Mouse (Mus musculus) layer of hippocampus, adult 6 months (tissue): ENCODE data around the gene Irgm1. TPM values are rescaled to one million over a fixed set of nuclear protein-coding genes. Genes with fewer than 3 reads are reported as not detected.

ENCODE experiments used
- long read RNA-seq, 2 experiments: library from polyadenylated mRNA; unstranded; transcript quantifications; one replicate each; pipeline ENCODE4 v2.0.0; 2019 to 2020
- polyA plus RNA-seq: library from polyadenylated mRNA; unstranded; fragments of <200 nt; fragmentation: Nextera tagmentation; gene quantifications from 2 replicates; pipeline ENCODE4 v1.2.3, GENCODE M21; 2021

The Irgm1 gene
- 10.0 and 13.6 TPM in 2 replicates for polyA plus RNA-seq
- long read RNA-seq, experiment 1, transcript Irgm1-202 (2 exons, 2,082 nt): major isoform, 21 of 25 reads
- long read RNA-seq, experiment 1, partial matches to known transcripts: 0 of 25 reads
- long read RNA-seq, experiment 1, other reads (novel, unspliced or antisense): 2 of 25 reads
- long read RNA-seq, experiment 2, transcript Irgm1-202 (2 exons, 2,082 nt): major isoform, 50 of 63 reads
- long read RNA-seq, experiment 2, transcript Irgm1-201 (3 exons, 2,259 nt): minor isoform, 10 of 63 reads
- long read RNA-seq, experiment 2, partial matches to known transcripts: 3 of 63 reads
- long read RNA-seq, experiment 2, other reads (novel, unspliced or antisense): 0 of 63 reads

GRCm38 (mm10) chr11:48871201-48871772 is at the start of gene Irgm1:
Irgm1 (minus strand) TSS chr11:48871683.

GRCm38 (mm10) chr11:48902021-48902420 is 30.5 kb upstream of the Irgm1 start, which contains the start of gene Gm5431:
Gm5431 (minus strand) TSS chr11:48902214.

GRCm38 (mm10) chr11:48825979-48826751 is 45.3 kb downstream of the Irgm1 start, which contains the start of the genes Trim7 and Gm12184:
Trim7 (plus strand) TSS chr11:48826140.
Gm12184 (minus strand) TSS chr11:48826655.

GRCm38 (mm10) chr11:48816800-48817665 is 54.5 kb downstream of the Irgm1 start, which contains the start of gene Trim41:
Trim41 (minus strand) TSS chr11:48817353.

Other genes starting within 250 kb of the Irgm1 start
- gene Rack1, start 71.4 kb downstream of the Irgm1 start, polyA plus RNA-seq: 215 and 222 TPM in 2 replicates
- gene Trim41, start 54.3 kb downstream of the Irgm1 start, polyA plus RNA-seq: 2.9 and 3.2 TPM in 2 replicates
- 0.53 and 0.62 TPM in 2 replicates for gene Trim7, start 45.5 kb downstream of the Irgm1 start, polyA plus RNA-seq
- 0.18 TPM in 1 of 2 replicates, not detected in the other for gene Gm12184, start 45.0 kb downstream of the Irgm1 start, polyA plus RNA-seq
- 0.15 TPM in 2 replicates for gene Gm5431, start 30.5 kb upstream of the Irgm1 start, polyA plus RNA-seq
- 3.0 and 3.3 TPM in 2 replicates for gene Psme2b, start 74.5 kb upstream of the Irgm1 start, polyA plus RNA-seq
- not detected in 2 replicates for gene Olfr56, start 107.2 kb upstream of the Irgm1 start, polyA plus RNA-seq
- 0.62 and 0.63 TPM in 2 replicates for gene 9930111J21Rik1, start 107.7 kb upstream of the Irgm1 start, polyA plus RNA-seq
- 0.03 TPM in 1 of 2 replicates, not detected in the other for gene Gm12185, start 120.5 kb upstream of the Irgm1 start, polyA plus RNA-seq
- 0.95 and 3.9 TPM in 2 replicates for gene Tgtp1, start 122.5 kb upstream of the Irgm1 start, polyA plus RNA-seq
- gene 9930111J21Rik2, start 179.6 kb upstream of the Irgm1 start, polyA plus RNA-seq: 0.38 and 0.40 TPM in 2 replicates
- gene Tgtp2, start 192.5 kb upstream of the Irgm1 start, polyA plus RNA-seq: 1.2 and 1.8 TPM in 2 replicates
- gene Ifi47, start 204.9 kb upstream of the Irgm1 start, polyA plus RNA-seq: 2.1 and 2.3 TPM in 2 replicates
- not detected in 2 replicates for gene Olfr1396, start 243.2 kb upstream of the Irgm1 start, polyA plus RNA-seq